Mouse (Mus musculus): ENCODE results near the gene Gm49373. TPM values are rescaled to one million over a fixed set of nuclear protein-coding genes. Genes with fewer than 3 reads are reported as not detected.

Gene Gm49373
- total and polyA plus RNA-seq, 3 experiments: 0.33 to 0.98 (median 0.61) TPM

DNA sequence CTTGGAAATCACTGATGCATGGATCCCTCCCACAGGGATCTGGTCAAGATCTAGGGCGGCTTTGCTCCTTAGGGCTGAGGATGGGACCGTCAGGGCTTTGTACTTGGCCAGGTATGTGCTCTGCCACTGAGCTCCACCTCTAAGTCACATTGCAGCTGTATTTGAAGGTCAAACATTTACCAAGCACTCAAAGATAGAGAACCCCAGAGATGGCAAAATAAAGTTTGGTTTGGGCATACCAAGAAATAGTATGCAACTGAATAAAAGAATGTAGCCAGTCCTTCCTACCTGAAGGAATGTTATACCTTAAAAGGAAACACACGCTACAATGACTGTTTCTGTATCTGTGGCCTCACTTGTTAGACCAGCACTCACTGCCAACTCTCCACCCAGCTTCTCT lies 51.5 kb downstream of the Gm49373 start:
- Histone ChIP-seq H3K36me3 (replicated peaks) (peaks cover 67% of the 10 kb centered on the region), H3K9me3 (replicated peaks) (no peaks in the 10 kb centered on the region), H3K4me1 (ENCODE audit: insufficient read depth, low read depth, low read length) (peaks cover 26% of the 10 kb centered on the region), H3K4me3 (ENCODE audit: low read depth, low read length) (no peak overlapping the region), H3K27me3 (ENCODE audit: insufficient read depth, low read length) (peaks cover 7% of the 10 kb centered on the region; the same call in 1 of the 2 replicates)
- DNase-seq (ENCODE audit: low spot score): no peak
- TF ChIP-seq GATA1 (IDR thresholded peaks at IDR 0.05; ENCODE audit: borderline replicate concordance, low read length) (no peak), TAL1 (conservative IDR thresholded peaks at IDR 0.05; ENCODE audit: low read depth, low read length) (no peak), CTCF (IDR thresholded peaks at IDR 0.05; ENCODE audit: low read depth, low read length) (no peak), GATA2 (IDR thresholded peaks at IDR 0.05; ENCODE audit: borderline replicate concordance, low read depth, low read length) (no peak), POLR2AphosphoS5 (IDR thresholded peaks at IDR 0.05; ENCODE audit: insufficient replicate concordance, low read depth, low read length) (no peak)
- ATAC-seq (ENCODE audit: extremely low read depth, insufficient number of reproducible peaks, low FRiP score, poor library complexity, severe bottlenecking): no peak

DNA sequence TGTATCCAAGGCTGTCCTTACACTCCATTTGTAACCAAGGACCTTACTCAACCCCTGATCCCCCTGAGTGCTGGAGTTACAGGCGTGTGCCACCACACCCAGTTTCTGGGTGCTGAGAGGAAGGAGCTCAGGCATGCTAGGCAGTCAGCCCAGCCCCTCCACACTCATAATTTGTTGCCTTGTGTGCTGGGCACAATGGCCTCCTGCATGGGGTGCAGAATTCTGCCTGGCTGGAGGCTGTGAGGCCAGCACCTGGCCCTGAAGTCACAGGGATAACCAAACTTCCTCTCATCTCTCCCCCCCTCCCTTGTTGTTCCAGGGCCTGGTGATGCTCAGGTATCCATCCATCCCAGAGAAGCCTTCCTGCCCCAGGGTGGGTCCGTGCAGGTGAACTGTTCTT lies 54.3 kb downstream of the Gm49373 start:
- peaks cover 49% of the 10 kb centered on the region for H3K4me1 ChIP-seq (ENCODE audit: insufficient read depth, low read depth, low read length)
- H3K4me3 ChIP-seq (ENCODE audit: low read depth, low read length): no peak overlapping the region
- H3K27me3 ChIP-seq (ENCODE audit: insufficient read depth, low read length): peaks cover 7% of the 10 kb centered on the region; the same call in 1 of the 2 replicates

GRCm38 (mm10) chr9:21017177-21017575 lies 55.7 kb downstream of the Gm49373 start:
- TF ChIP-seq POLR2AphosphoS5 (IDR thresholded peaks at IDR 0.05; ENCODE audit: insufficient replicate concordance, low read depth, low read length) (no peak), TAL1 (conservative IDR thresholded peaks at IDR 0.05; ENCODE audit: low read depth, low read length) (no peak), CTCF (IDR thresholded peaks at IDR 0.05; ENCODE audit: low read depth, low read length) (no peak), GATA2 (IDR thresholded peaks at IDR 0.05; ENCODE audit: borderline replicate concordance, low read depth, low read length) (no peak), GATA1 (IDR thresholded peaks at IDR 0.05; ENCODE audit: borderline replicate concordance, low read length) (no peak)
- DNase-seq (ENCODE audit: low spot score): no peak

More for the DNA sequence above, 54.3 kb downstream of the Gm49373 start:
- TF ChIP-seq CTCF (IDR thresholded peaks at IDR 0.05; ENCODE audit: low read depth, low read length): no peak
- no peak for TF ChIP-seq TAL1 (conservative IDR thresholded peaks at IDR 0.05; ENCODE audit: low read depth, low read length)
- no peak for TF ChIP-seq GATA2 (IDR thresholded peaks at IDR 0.05; ENCODE audit: borderline replicate concordance, low read depth, low read length)
- no peak for TF ChIP-seq GATA1 (IDR thresholded peaks at IDR 0.05; ENCODE audit: borderline replicate concordance, low read length)
- ATAC-seq (ENCODE audit: extremely low read depth, insufficient number of reproducible peaks, low FRiP score, poor library complexity, severe bottlenecking) (no peak), DNase-seq (ENCODE audit: low spot score) (no peak)
- Histone ChIP-seq H3K9me3 (replicated peaks) (no peaks in the 10 kb centered on the region), H3K36me3 (replicated peaks) (peaks cover 52% of the 10 kb centered on the region)

DNA sequence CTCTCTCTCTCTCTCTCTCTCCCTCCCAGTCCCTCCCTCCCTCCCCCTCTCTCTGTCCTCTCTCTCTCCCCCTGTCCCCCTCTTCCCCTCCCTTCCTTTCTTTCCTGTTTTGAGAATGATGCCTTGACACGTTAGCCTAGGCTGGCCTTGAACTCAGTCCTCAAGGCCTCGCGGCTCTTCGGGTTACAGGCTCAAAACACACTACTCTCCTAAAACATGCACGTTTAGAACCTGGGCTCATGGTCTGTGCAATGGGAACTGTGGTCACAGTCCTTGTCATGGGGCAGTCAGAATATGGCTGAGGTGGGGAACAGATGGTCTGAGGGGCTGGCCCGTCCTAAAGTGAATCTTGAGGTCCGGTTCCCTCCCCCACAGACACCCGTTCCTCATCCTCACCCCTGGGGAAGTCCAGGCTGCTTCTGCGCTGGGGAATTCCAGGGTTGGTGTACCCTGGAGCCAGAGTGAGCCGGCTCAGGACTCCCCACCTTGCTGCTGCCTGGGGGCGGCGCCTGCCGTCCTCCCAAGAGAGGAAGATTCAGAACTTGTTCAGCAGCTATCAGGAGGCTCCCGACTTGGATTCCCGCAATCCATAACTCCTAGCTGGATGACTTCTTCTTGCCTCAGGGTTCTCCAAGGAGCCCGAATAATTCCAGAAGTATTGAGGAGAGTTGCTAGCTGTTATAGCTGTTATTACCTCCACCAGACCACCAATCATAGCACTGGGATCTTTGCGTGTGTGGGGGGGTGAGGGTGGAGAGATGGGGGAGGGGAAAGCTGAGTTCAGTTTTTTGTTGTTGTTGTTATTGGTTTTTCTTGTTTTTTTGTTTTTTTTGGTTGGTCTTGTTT lies 56.3 kb downstream of the Gm49373 start:
- H3K27me3 ChIP-seq (ENCODE audit: insufficient read depth, low read length): peaks cover 7% of the 10 kb centered on the region; the same call in 1 of the 2 replicates
- ATAC-seq (ENCODE audit: extremely low read depth, insufficient number of reproducible peaks, low FRiP score, poor library complexity, severe bottlenecking) (no peak), DNase-seq (ENCODE audit: low spot score) (peak; percentile 6)
- peaks cover 38% of the 10 kb centered on the region for H3K36me3 ChIP-seq (replicated peaks)
- peak overlapping the region; percentile 74 for H3K4me3 ChIP-seq (ENCODE audit: low read depth, low read length)
- TF ChIP-seq TAL1 (conservative IDR thresholded peaks at IDR 0.05; ENCODE audit: low read depth, low read length) (no peak), GATA1 (IDR thresholded peaks at IDR 0.05; ENCODE audit: borderline replicate concordance, low read length) (no peak), GATA2 (IDR thresholded peaks at IDR 0.05; ENCODE audit: borderline replicate concordance, low read depth, low read length) (no peak), POLR2AphosphoS5 (IDR thresholded peaks at IDR 0.05; ENCODE audit: insufficient replicate concordance, low read depth, low read length) (no peak), CTCF (IDR thresholded peaks at IDR 0.05; ENCODE audit: low read depth, low read length) (no peak)
- no peaks in the 10 kb centered on the region for H3K9me3 ChIP-seq (replicated peaks)
- peaks cover 60% of the 10 kb centered on the region for H3K4me1 ChIP-seq (ENCODE audit: insufficient read depth, low read depth, low read length)

More at GRCm38 (mm10) chr9:21017177-21017575, 55.7 kb downstream of the Gm49373 start:
- H3K9me3 ChIP-seq (replicated peaks): no peaks in the 10 kb centered on the region
- peaks cover 54% of the 10 kb centered on the region for H3K4me1 ChIP-seq (ENCODE audit: insufficient read depth, low read depth, low read length)
- peaks cover 44% of the 10 kb centered on the region for H3K36me3 ChIP-seq (replicated peaks)
- H3K27me3 ChIP-seq (ENCODE audit: insufficient read depth, low read length): peaks cover 7% of the 10 kb centered on the region; the same call in 1 of the 2 replicates
- H3K4me3 ChIP-seq (ENCODE audit: low read depth, low read length): no peak overlapping the region
- ATAC-seq (ENCODE audit: extremely low read depth, insufficient number of reproducible peaks, low FRiP score, poor library complexity, severe bottlenecking): no peak

DNA sequence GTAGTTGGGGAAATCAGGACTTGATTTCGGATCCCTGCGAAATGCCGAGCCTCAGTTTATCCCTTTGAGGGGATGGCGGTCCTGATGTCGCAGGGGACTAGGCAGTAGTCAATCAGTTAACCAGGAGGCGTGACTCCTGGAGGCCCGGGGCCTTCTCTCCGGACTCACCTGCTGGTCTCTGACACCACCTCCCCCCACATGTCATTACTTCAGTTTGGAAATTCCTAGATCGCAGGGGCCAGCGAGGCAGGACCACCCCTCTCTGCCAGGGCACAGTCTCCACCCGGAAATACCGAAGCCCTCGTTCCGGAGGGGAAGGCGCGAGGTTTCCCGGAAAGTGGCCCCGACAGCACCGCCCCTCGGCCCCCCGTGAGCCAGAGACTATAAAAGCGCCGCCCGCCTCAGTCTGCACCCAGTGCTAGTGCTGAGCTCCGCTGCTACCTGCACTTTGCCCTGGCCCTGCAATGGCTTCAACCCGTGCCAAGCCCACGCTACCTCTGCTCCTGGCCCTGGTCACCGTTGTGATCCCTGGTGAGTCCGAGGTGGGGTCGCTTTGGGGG lies 57.2 kb downstream of the Gm49373 start, which contains the start of gene Icam1:
Gene Icam1 (plus strand): TSS at position 415 of the 560 bp plus-strand sequence.
- TF ChIP-seq GATA2 (IDR thresholded peaks at IDR 0.05; ENCODE audit: borderline replicate concordance, low read depth, low read length) (no peak), POLR2AphosphoS5 (IDR thresholded peaks at IDR 0.05; ENCODE audit: insufficient replicate concordance, low read depth, low read length) (peak; percentile 78; the same call in 1 of the 2 replicates)
- H3K4me1 ChIP-seq (ENCODE audit: insufficient read depth, low read depth, low read length): peaks cover 66% of the 10 kb centered on the region
- H3K4me3 ChIP-seq (ENCODE audit: low read depth, low read length): peak within 1 kb of the TSS; percentile 74
- ATAC-seq (ENCODE audit: extremely low read depth, insufficient number of reproducible peaks, low FRiP score, poor library complexity, severe bottlenecking) (peak; percentile 50; the same call in 1 of the 2 replicates), DNase-seq (ENCODE audit: low spot score) (peak; percentile 71)
- no peaks in the 10 kb centered on the region for H3K9me3 ChIP-seq (replicated peaks)
- H3K27me3 ChIP-seq (ENCODE audit: insufficient read depth, low read length): peaks cover 7% of the 10 kb centered on the region; the same call in 1 of the 2 replicates
- peaks cover 29% of the 10 kb centered on the region for H3K36me3 ChIP-seq (replicated peaks)

Measured in G1E (cell line).